In the genomic region with DNA sequence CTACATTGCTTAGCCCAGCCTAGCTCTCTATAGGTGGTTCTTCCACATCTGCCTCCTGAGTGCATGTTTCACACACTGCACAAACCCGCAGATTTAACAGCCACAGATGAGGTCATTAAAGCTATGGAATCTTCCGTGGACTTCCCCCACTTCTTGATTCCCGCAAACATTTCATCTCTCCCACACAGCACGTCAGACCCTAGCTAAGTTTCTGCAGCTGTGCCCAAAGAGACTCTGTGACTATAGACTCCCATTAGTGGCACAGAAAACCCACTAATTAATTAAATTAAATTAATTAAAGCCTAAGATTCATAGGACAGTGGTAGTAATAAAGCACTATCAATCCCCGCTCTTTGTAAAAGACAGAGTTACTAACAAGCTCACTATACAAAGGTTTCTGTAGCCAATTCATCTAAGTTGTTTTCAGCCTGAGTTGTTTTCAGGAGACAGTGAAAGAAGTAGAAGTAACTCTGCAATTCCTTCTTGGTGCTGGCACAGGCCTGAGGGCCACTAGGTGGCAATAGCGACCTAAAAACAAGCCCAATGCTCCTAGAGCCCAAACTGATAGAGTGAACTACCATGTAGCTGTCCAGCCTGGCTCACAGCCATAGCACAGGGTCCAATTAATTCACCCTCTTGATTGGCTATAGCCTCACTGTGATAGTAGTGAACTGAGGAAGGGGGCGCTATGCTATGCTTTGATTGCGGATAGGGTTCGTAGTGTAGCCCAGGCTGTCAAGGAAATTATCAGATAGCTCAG, we compare ENCODE assay signal across 8 mouse cellular contexts. TPM values are rescaled to one million over a fixed set of nuclear protein-coding genes. Genes with fewer than 3 reads are reported as not detected.
DNase-seq lines count a peak whose midpoint lies in the region; ATAC-seq and TF ChIP-seq lines count a peak whose summit lies in the region.

No protein-coding gene starts in this region.

- no peaks in the 10 kb centered on the region for H3K9me3 ChIP-seq in forebrain, embryonic 10.5 days
- no peaks in the 10 kb centered on the region for H3K9me3 ChIP-seq in heart, embryonic 16.5 days (replicated peaks; ENCODE audit: control insufficient read depth, low read length)
- no peaks in the 10 kb centered on the region for H3K9me3 ChIP-seq in liver, embryonic 14.5 days (ENCODE audit: control insufficient read depth, low read length)
- no peaks in the 10 kb centered on the region for H3K9me3 ChIP-seq in neural tube, embryonic 13.5 days

- H3K4me3 ChIP-seq in forebrain, embryonic 10.5 days: no peak overlapping the region
- H3K4me3 ChIP-seq in heart, embryonic 16.5 days (ENCODE audit: low read length): no peak overlapping the region
- no peak overlapping the region for H3K4me3 ChIP-seq in liver, embryonic 14.5 days (ENCODE audit: insufficient read depth in 1 of 2, low read depth in 2 of 2, low read length in 2 of 2)
- no peak overlapping the region for H3K4me3 ChIP-seq in neural tube, embryonic 13.5 days

- no peak overlapping the region for H3K4me2 ChIP-seq in heart, embryonic 16.5 days (ENCODE audit: low read depth, low read length)
- H3K4me2 ChIP-seq in liver, embryonic 14.5 days (ENCODE audit: low read depth): no peak overlapping the region
- H3K4me2 ChIP-seq in neural tube, embryonic 13.5 days: no peak overlapping the region

- peak; percentile 87 to 90 for DNase-seq in B cell, adult 2 months
- DNase-seq in adrenal gland, postnatal 4 days (ENCODE audit: low spot score in 2 of 2): peak; percentile 13 to 57
- DNase-seq in forebrain, embryonic 10.5 days (ENCODE audit: extremely low spot score, low spot score): peak; percentile 59
- DNase-seq in kidney, postnatal 14 days: peak; percentile 83
- no peak for DNase-seq in liver, embryonic 14.5 days (ENCODE audit: low read depth in 3 of 3, low spot score in 3 of 3)
- peak; percentile 49 for DNase-seq in telencephalon, adult 2 months (ENCODE audit: low read depth, low spot score)

- H3K9ac ChIP-seq in heart, embryonic 16.5 days (ENCODE audit: low read length): no peak overlapping the region
- H3K9ac ChIP-seq in liver, embryonic 14.5 days (replicated peaks): no peak overlapping the region
- no peak overlapping the region for H3K9ac ChIP-seq in neural tube, embryonic 13.5 days

- peaks cover 8% of the 10 kb centered on the region; the same call in 1 of the 2 replicates for H3K4me1 ChIP-seq in forebrain, embryonic 10.5 days
- no peaks in the 10 kb centered on the region for H3K4me1 ChIP-seq in heart, embryonic 16.5 days (ENCODE audit: control insufficient read depth, insufficient read depth, low read length)
- no peaks in the 10 kb centered on the region for H3K4me1 ChIP-seq in liver, embryonic 14.5 days (replicated peaks; ENCODE audit: control insufficient read depth in 2 of 2, insufficient read depth in 2 of 2, low read length in 1 of 2)
- 0 out of 2 replicates have a peak, but pooled peaks cover 3% of the 10 kb centered on the region for H3K4me1 ChIP-seq in neural tube, embryonic 13.5 days (replicated peaks)

- no peak for TF ChIP-seq EP300 in liver, embryonic 14.5 days (IDR thresholded peaks at IDR 0.05; ENCODE audit: low read depth)

- WGBS in forebrain, embryonic 10.5 days: 59% methylated on average over 9 of the region's 9 CpGs
- WGBS in heart, embryonic 16.5 days: 46% methylated on average over 9 of the region's 9 CpGs
- WGBS in liver, embryonic 14.5 days (ENCODE audit: insufficient replicate concordance): 38% methylated on average over 9 of the region's 9 CpGs
- WGBS in neural tube, embryonic 13.5 days: 51% methylated on average over 9 of the region's 9 CpGs

- H3K36me3 ChIP-seq in forebrain, embryonic 10.5 days (replicated peaks): no peaks in the 10 kb centered on the region
- no peaks in the 10 kb centered on the region for H3K36me3 ChIP-seq in heart, embryonic 16.5 days (ENCODE audit: control insufficient read depth, insufficient read depth)
- no peaks in the 10 kb centered on the region for H3K36me3 ChIP-seq in liver, embryonic 14.5 days (replicated peaks; ENCODE audit: control insufficient read depth, insufficient read depth, low read depth)
- H3K36me3 ChIP-seq in neural tube, embryonic 13.5 days: no peaks in the 10 kb centered on the region

- no peak overlapping the region for H3K27ac ChIP-seq in forebrain, embryonic 10.5 days
- no peak overlapping the region for H3K27ac ChIP-seq in heart, embryonic 16.5 days (ENCODE audit: low read length)
- no peak overlapping the region for H3K27ac ChIP-seq in liver, embryonic 14.5 days
- no peak overlapping the region for H3K27ac ChIP-seq in neural tube, embryonic 13.5 days (replicated peaks)

- peak; percentile 69; the same call in 1 of the 2 replicates for ATAC-seq in heart, embryonic 16.5 days (replicated peaks; ENCODE audit: extremely low read depth, insufficient read depth, low FRiP score)
- peak; percentile 56 for ATAC-seq in liver, embryonic 14.5 days (ENCODE audit: insufficient read depth)
- peak; percentile 88 for ATAC-seq in neural tube, embryonic 13.5 days (ENCODE audit: low read depth)

- TF ChIP-seq CTCF in liver, embryonic 14.5 days (IDR thresholded peaks at IDR 0.05; ENCODE audit: low read depth): peak; percentile 81

- peaks cover 7% of the 10 kb centered on the region; the same call in 1 of the 2 replicates for H3K27me3 ChIP-seq in forebrain, embryonic 10.5 days (ENCODE audit: poor library complexity, severe bottlenecking)
- H3K27me3 ChIP-seq in heart, embryonic 16.5 days (ENCODE audit: control insufficient read depth, insufficient read depth, low read length): no peaks in the 10 kb centered on the region
- H3K27me3 ChIP-seq in liver, embryonic 14.5 days (ENCODE audit: control insufficient read depth, insufficient read depth, low read length): no peaks in the 10 kb centered on the region
- no peaks in the 10 kb centered on the region for H3K27me3 ChIP-seq in neural tube, embryonic 13.5 days

RNA-seq across cellular contexts. Expression of gene S1pr1, which starts 54.0 kb away (rescaled TPM):
- 10 to 100 TPM; 25.4 to 25.8 TPM for total RNA-seq in adrenal gland, postnatal 4 days (2021)
- 25.4 and 27.2 TPM in 2 replicates for polyA plus RNA-seq in forebrain, embryonic 10.5 days (2016; fragmentation: Nextera tagmentation; extraction: Ambion mirVana)
- polyA plus RNA-seq in heart, embryonic 16.5 days (2015; fragmentation: Nextera tagmentation; extraction: Ambion mirVana): 88.9 and 92.1 TPM in 2 replicates
- polyA plus RNA-seq in liver, embryonic 14.5 days (2012; rRNA removed): 5.9 and 6.3 TPM in 2 replicates
- polyA plus RNA-seq in liver, embryonic 14.5 days (2014; fragmentation: Nextera tagmentation; extraction: Ambion mirVana): 5.6 and 6.3 TPM in 2 replicates
- polyA plus RNA-seq in neural tube, embryonic 13.5 days (2015; fragmentation: Nextera tagmentation; extraction: Ambion mirVana): 25.4 and 26.0 TPM in 2 replicates

Comparison
In these comparisons a context has a peak if more than half of its experiments do, and no peak if none do; other contexts are left out.
1. DNase-seq: peak in B cell, adult 2 months (2 of 2), adrenal gland, postnatal 4 days (2 of 2), forebrain, embryonic 10.5 days (single experiment), kidney, postnatal 14 days (single experiment) and telencephalon, adult 2 months (single experiment); none in liver, embryonic 14.5 days (0 of 3).
2. Peak in every context shown above with its lines, with median percentiles within 50 percentile points of each other: ATAC-seq.